Mouse (Mus musculus): Measurements from ENCODE around the gene Foxd3. TPM values are rescaled to one million over a fixed set of nuclear protein-coding genes. Genes with fewer than 3 reads are reported as not detected.

Foxd3 gene
- 1.5 and 1.8 TPM in 2 replicates for polyA plus RNA-seq (2012; rRNA removed)

DNA sequence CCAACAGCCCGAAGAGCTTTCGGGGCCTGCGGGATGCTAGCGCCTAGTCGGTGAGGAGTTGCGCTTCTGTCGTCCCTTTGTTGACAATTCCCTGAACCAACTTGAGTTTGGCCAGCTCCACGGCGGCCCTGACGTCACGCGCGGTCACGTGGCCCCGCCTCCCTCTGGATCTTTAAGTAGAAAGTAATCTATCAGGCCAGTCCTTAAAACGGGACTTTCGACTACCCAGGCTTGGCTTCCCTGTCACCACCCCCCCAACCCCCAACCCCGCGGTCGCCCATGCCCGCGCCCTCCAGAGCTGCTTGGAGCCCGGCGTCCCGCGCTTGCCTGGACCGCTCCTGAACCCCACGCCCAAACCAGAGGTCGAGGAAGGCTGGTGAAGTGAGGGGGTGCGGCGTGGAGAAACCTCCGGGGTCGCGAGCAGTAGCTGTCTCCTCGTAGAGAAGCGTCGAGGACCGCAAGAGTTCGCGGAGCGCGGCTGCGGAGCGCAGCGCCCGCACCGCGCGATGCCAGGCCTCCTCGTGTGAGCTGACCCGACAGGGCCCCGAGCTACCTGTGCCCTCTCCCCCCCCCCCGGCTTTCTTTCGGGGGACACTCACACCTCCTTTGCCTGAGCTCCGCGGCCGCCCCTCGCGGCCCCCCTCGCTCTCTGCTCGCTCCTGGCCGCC is at the start of gene Foxd3:
Foxd3 (plus strand) TSS at position 363 of the 668 bp plus-strand sequence.
- peaks cover 46% of the 10 kb centered on the region for H3K27me3 ChIP-seq (ENCODE audit: control insufficient read depth, insufficient read depth, low read length)
- TF ChIP-seq POLR2A (IDR thresholded peaks at IDR 0.05; ENCODE audit: control insufficient read depth, extremely low read depth, insufficient read depth, low read length, poor library complexity) (no peak), CTCF (IDR thresholded peaks at IDR 0.05; ENCODE audit: borderline replicate concordance, control insufficient read depth, extremely low read depth, insufficient read depth, low read length, poor library complexity) (no peak)
- peak within 1 kb of the TSS; percentile 2; the same call in 1 of the 2 replicates for H3K4me3 ChIP-seq (ENCODE audit: control insufficient read depth, insufficient read depth, low read length)
- 6% methylated on average over 50 of the region's 62 CpGs for WGBS
- no peak for DNase-seq
- no peaks in the 10 kb centered on the region for H3K36me3 ChIP-seq (ENCODE audit: control insufficient read depth, insufficient read depth, low read length)
- H3K27ac ChIP-seq (ENCODE audit: control insufficient read depth, insufficient read depth, low read length), result no peak within 1 kb of the TSS
- H3K4me1 ChIP-seq (replicated peaks; ENCODE audit: control insufficient read depth, insufficient read depth, low read length), result peaks cover 5% of the 10 kb centered on the region

DNA sequence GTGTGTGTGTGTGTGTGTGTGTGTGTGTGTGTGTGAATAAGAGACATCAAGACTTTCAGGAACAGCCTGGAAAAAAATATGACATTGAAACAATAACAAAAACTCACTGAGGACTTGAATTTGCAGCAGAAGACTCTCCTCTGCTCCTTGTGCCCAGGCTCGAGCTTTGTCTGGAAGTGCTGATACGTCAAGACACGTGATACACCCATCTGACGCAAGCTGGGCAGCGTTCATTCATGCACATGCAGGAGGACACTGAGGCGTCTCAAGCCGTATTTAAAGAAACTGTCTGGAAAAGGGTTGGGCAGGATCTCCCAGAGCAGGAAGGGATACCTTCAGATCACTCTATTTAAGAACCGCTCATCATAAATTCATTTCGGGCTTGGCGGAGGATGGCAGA is 43.9 kb upstream of the Foxd3 start:
- TF ChIP-seq CTCF (IDR thresholded peaks at IDR 0.05; ENCODE audit: borderline replicate concordance, control insufficient read depth, extremely low read depth, insufficient read depth, low read length, poor library complexity) (no peak), POLR2A (IDR thresholded peaks at IDR 0.05; ENCODE audit: control insufficient read depth, extremely low read depth, insufficient read depth, low read length, poor library complexity) (no peak)
- no peak overlapping the region for H3K27ac ChIP-seq (ENCODE audit: control insufficient read depth, insufficient read depth, low read length)
- DNase-seq, result no peak
- H3K36me3 ChIP-seq (ENCODE audit: control insufficient read depth, insufficient read depth, low read length), result no peaks in the 10 kb centered on the region
- no peaks in the 10 kb centered on the region for H3K27me3 ChIP-seq (ENCODE audit: control insufficient read depth, insufficient read depth, low read length)
- no peak overlapping the region for H3K4me3 ChIP-seq (ENCODE audit: control insufficient read depth, insufficient read depth, low read length)
- H3K4me1 ChIP-seq (replicated peaks; ENCODE audit: control insufficient read depth, insufficient read depth, low read length), result no peaks in the 10 kb centered on the region
- 96% methylated on average over 10 of the region's 10 CpGs for WGBS

DNA sequence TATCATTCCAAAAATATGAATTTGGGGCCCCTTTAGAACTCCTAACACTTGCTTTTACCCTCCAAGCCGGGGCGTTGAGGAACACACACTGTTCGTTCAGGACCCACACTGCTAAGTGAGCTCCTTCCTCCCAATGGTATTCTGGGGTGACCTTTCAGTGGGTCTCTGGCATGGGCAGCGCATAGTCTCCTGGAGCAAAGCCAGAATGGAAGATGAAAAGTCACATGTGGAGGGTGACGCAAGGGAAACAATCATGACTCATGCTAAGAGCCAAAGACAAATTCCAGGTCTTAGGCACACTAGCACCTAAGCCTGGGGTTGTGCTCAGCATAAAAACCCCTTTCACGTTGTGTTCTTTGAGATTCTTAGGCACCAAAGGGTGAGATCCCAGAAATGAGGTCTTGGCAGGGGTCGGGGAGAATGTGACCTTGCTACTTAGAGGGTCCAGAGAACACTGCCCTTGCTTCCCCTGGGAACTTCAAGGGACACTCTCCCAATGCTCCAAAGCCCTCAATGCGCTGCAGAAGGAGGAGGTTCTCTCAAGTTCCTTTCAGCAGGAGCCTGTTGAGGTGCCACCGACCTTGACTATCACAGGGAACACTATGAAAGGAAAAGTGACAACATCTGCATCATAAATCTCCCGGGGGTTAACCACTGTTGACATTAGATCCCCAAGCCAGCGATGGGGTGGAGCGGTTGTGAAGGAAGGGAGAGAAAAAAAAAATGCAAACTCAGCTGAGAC is 43.3 kb upstream of the Foxd3 start:
- TF ChIP-seq CTCF (IDR thresholded peaks at IDR 0.05; ENCODE audit: borderline replicate concordance, control insufficient read depth, extremely low read depth, insufficient read depth, low read length, poor library complexity), result no peak
- TF ChIP-seq POLR2A (IDR thresholded peaks at IDR 0.05; ENCODE audit: control insufficient read depth, extremely low read depth, insufficient read depth, low read length, poor library complexity), result no peak
- Histone ChIP-seq H3K4me1 (replicated peaks; ENCODE audit: control insufficient read depth, insufficient read depth, low read length) (no peaks in the 10 kb centered on the region), H3K36me3 (ENCODE audit: control insufficient read depth, insufficient read depth, low read length) (no peaks in the 10 kb centered on the region), H3K4me3 (ENCODE audit: control insufficient read depth, insufficient read depth, low read length) (no peak overlapping the region), H3K27ac (ENCODE audit: control insufficient read depth, insufficient read depth, low read length) (no peak overlapping the region), H3K27me3 (ENCODE audit: control insufficient read depth, insufficient read depth, low read length) (no peaks in the 10 kb centered on the region)
- no peak for DNase-seq
- 55% methylated on average over 12 of the region's 12 CpGs for WGBS

DNA sequence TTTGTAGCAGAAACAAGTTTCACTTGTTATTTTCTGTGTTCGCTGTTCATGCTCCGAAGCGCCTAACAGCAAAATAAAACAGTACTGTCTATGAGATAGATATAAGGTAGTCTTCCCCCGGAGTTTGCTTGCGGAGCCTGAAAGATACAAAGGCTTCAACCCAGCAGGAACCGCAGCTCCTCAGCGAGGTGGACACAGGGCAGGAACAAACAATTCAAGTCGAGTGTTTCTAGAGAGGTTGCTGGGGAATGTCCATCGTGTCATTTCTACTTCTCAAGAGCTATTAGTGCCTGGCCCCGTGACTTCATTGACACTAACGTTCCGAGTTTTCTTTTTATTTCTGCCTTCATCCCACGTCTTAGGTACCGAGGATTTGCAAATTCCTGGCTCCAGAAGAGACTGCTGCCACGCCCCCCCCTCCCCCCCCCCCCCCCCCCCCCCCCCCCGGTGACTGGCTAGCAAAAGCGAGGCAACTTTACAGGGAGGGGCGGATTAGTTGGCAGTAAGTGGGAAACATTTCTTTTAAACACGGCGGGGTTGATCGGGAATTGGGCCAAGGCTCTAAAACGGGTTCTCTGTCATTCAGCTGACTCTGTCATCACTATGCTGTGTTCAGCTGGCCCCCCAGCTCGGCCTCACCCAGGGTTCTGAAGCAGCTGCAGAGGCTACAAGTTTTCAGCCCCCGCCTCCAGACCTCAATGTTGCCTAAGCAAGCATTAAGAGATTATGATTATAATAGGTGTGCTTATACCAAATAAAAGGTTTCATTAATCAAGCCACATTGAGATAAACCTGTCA is 29.9 kb upstream of the Foxd3 start:
- WGBS, result 24% methylated on average over 22 of the region's 24 CpGs
- Histone ChIP-seq H3K36me3 (ENCODE audit: control insufficient read depth, insufficient read depth, low read length) (no peaks in the 10 kb centered on the region), H3K27ac (ENCODE audit: control insufficient read depth, insufficient read depth, low read length) (no peak overlapping the region), H3K4me1 (replicated peaks; ENCODE audit: control insufficient read depth, insufficient read depth, low read length) (no peaks in the 10 kb centered on the region), H3K27me3 (ENCODE audit: control insufficient read depth, insufficient read depth, low read length) (no peaks in the 10 kb centered on the region), H3K4me3 (ENCODE audit: control insufficient read depth, insufficient read depth, low read length) (no peak overlapping the region)
- DNase-seq, result no peak
- no peak for TF ChIP-seq CTCF (IDR thresholded peaks at IDR 0.05; ENCODE audit: borderline replicate concordance, control insufficient read depth, extremely low read depth, insufficient read depth, low read length, poor library complexity)
- TF ChIP-seq POLR2A (IDR thresholded peaks at IDR 0.05; ENCODE audit: control insufficient read depth, extremely low read depth, insufficient read depth, low read length, poor library complexity), result no peak

DNA sequence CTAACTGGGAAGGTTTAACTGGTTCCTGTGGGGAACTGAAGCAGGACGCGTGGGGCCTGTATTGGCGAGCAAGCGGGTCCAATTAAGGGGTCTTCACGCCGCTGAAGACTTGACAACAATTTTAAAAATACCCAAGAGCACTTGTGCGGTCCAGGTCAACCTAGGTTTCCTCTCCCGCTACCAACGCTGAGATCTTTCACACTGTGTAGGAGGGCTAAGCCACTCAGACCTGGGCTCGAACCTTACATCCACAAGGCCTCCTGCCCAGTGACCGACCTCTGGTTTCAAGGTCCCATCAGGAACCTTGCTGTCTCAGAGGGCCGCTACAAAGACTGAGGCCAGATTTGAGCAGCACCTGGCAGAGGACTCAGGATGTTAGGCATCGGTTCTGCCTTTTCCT is 29.0 kb upstream of the Foxd3 start:
- H3K4me3 ChIP-seq (ENCODE audit: control insufficient read depth, insufficient read depth, low read length), result no peak overlapping the region
- no peak for DNase-seq
- no peak overlapping the region for H3K27ac ChIP-seq (ENCODE audit: control insufficient read depth, insufficient read depth, low read length)
- 85% methylated on average over 13 of the region's 13 CpGs for WGBS
- no peaks in the 10 kb centered on the region for H3K4me1 ChIP-seq (replicated peaks; ENCODE audit: control insufficient read depth, insufficient read depth, low read length)
- H3K27me3 ChIP-seq (ENCODE audit: control insufficient read depth, insufficient read depth, low read length), result no peaks in the 10 kb centered on the region
- TF ChIP-seq CTCF (IDR thresholded peaks at IDR 0.05; ENCODE audit: borderline replicate concordance, control insufficient read depth, extremely low read depth, insufficient read depth, low read length, poor library complexity), result no peak
- TF ChIP-seq POLR2A (IDR thresholded peaks at IDR 0.05; ENCODE audit: control insufficient read depth, extremely low read depth, insufficient read depth, low read length, poor library complexity), result no peak
- no peaks in the 10 kb centered on the region for H3K36me3 ChIP-seq (ENCODE audit: control insufficient read depth, insufficient read depth, low read length)

DNA sequence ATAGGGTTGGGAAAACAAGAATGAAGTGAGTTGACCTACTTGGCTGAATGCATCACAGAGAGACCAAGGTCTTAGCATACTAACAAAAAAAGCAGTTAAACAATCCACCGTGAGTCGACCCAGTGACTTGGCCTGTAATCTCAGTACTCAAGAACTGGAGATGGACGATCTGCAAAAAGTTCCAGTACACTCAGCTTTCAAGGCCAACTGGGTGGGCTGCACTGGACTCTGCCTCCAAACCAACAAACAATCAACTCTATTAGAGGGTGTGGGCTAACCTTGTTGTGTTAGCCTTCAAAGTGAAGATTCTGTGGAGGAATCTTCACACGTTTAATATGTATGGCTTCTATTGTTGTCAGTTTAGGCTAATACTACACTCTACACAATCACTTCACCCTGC is 20.1 kb upstream of the Foxd3 start:
- no peak for DNase-seq
- H3K4me1 ChIP-seq (replicated peaks; ENCODE audit: control insufficient read depth, insufficient read depth, low read length), result no peaks in the 10 kb centered on the region
- H3K27me3 ChIP-seq (ENCODE audit: control insufficient read depth, insufficient read depth, low read length), result no peaks in the 10 kb centered on the region
- no peaks in the 10 kb centered on the region for H3K36me3 ChIP-seq (ENCODE audit: control insufficient read depth, insufficient read depth, low read length)
- TF ChIP-seq POLR2A (IDR thresholded peaks at IDR 0.05; ENCODE audit: control insufficient read depth, extremely low read depth, insufficient read depth, low read length, poor library complexity) (no peak), CTCF (IDR thresholded peaks at IDR 0.05; ENCODE audit: borderline replicate concordance, control insufficient read depth, extremely low read depth, insufficient read depth, low read length, poor library complexity) (no peak)
- 95% methylated on average over 4 of the region's 4 CpGs for WGBS
- H3K4me3 ChIP-seq (ENCODE audit: control insufficient read depth, insufficient read depth, low read length), result no peak overlapping the region
- no peak overlapping the region for H3K27ac ChIP-seq (ENCODE audit: control insufficient read depth, insufficient read depth, low read length)
